Mouse (Mus musculus): Measurements from ENCODE around the gene Prdx2.

DNA sequence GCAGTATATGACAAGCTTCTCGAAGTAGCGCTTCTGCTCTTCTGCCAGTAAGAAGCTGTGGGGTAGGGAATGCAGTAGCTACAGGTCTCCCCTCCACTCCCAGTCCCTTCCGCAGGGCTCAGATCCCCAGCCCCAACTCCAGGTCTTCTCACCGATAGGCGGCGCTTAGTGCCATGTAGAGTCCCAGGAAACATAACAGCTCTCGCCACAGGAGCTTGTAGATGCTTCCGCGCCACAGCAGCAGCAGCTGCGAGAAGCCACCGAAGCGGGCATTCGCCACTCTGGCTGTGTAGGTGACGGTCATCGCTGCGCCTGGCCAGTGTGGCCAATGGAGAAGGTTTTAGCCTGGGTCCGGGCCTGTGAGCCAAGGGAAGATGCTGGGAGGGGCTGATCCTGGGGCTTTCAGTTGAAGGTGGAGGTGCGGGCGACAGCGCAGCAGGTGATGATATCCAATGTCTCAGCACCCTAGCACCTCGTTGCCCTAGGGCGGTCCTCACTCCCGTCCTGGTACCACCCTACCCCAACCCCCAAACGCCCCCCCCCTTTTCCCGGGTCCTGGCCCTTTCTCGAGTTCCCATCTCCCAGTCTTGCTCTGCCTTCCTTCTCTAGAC lies 43.9 kb downstream of the Prdx2 start:
- TF ChIP-seq CTCF (IDR thresholded peaks at IDR 0.05; ENCODE audit: borderline replicate concordance, control insufficient read depth, extremely low read depth, insufficient read depth, low read length, poor library complexity) (peak; percentile 82), POLR2A (IDR thresholded peaks at IDR 0.05; ENCODE audit: control insufficient read depth, extremely low read depth, insufficient read depth, low read length, poor library complexity) (no peak)

Measured in thymus, adult 2 months (tissue).